12 mouse cellular contexts compared by ENCODE assay signal in the genomic region with DNA sequence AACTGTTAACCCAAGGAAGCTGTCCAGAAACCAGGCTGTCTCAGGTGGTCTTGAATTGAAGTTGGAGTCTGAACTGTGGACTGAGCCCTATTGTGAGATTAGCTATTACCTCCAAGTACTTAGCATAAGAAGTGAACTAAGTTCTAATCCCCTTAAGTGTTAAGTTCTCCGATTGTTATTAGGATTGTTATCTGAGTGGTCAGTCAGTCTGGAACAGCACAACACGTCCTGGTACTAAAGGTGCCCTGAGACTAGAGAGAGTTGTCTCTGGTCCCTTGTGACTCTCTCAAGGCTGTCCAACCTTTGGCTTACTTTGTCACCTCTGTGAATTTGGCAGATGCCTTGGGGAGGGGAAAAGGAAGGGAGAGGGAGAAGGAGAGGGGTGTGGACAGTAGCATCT.
"Had no signal": no experiment of that assay in that cellular context is flagged by ENCODE, and none has a peak within 500 bp of the region (broad histone marks: within the 10 kb centered on the region; RNA-seq: fewer than 3 reads in every experiment).

No protein-coding gene starts in this region.

- DNase-seq: retina, postnatal 1 day; right cerebral cortex, adult 18-20 months; right cerebral cortex, postnatal 14 days; right cerebral cortex, postnatal 25 days; right cerebral cortex, postnatal 4 days; spleen, adult 18-20 months; thymus, adult 18-20 months; thymus, adult 2 months; thymus, postnatal 14 days; thymus, postnatal 25 days; thymus, postnatal 36 days; thymus, postnatal 4 days had no signal
